Mouse (Mus musculus) MEL (cell line): ENCODE data around the gene Bmpr2. TPM values are rescaled to one million over a fixed set of nuclear protein-coding genes. Genes with fewer than 3 reads are reported as not detected.
A peak's percentile ranks its signal among the peaks of the same experiment; 100 is the strongest.

ENCODE experiments used
- DNase-seq: peaks from one replicate; pipeline ENCODE4 v3.0.0; 2011; ENCODE audit warnings: low read depth, low spot score
- H3K27ac ChIP-seq: 2 replicates; pipeline ENCODE4 v1.5.1; 2012; ENCODE audit warnings: low read depth, mild to moderate bottlenecking, control low read depth, low read length, moderate library complexity; ENCODE audit not compliant: control insufficient read depth
- H3K27me3 ChIP-seq, 2 experiments: fragments of 150-350 bp in 1 of 2; sonication (generic) in 1 of 2; 2 replicates each; pipeline ENCODE4 v1.6.1; 2012; ENCODE audit warnings: low read length in 2 of 2, mild to moderate bottlenecking in 2 of 2, improper control_type of control experiment in 1 of 2, moderate library complexity in 1 of 2; ENCODE audit not compliant: insufficient read depth in 2 of 2, control insufficient read depth in 1 of 2
- H3K36me3 ChIP-seq, 2 experiments: 2 replicates each; pipeline ENCODE4 v1.6.1; 2012 to 2014; ENCODE audit warnings: low read length in 2 of 2, improper control_type of control experiment in 1 of 2, inconsistent platforms in 1 of 2, mild to moderate bottlenecking in 1 of 2; ENCODE audit not compliant: insufficient read depth in 2 of 2, control insufficient read depth in 1 of 2
- H3K4me1 ChIP-seq, 2 experiments: fragments of 150-350 bp in 1 of 2; sonication (generic) in 1 of 2; 2 replicates each; pipeline ENCODE4 v1.6.1; 2012; ENCODE audit warnings: low read length in 2 of 2, improper control_type of control experiment in 1 of 2, mild to moderate bottlenecking in 1 of 2; ENCODE audit not compliant: insufficient read depth in 2 of 2, control insufficient read depth in 1 of 2
- H3K4me3 ChIP-seq, 2 experiments: fragments of 150-350 bp in 1 of 2; sonication (generic) in 1 of 2; 2 replicates each; pipeline ENCODE4 v1.5.1; 2012; ENCODE audit warnings: low read depth in 2 of 2, low read length in 2 of 2, mild to moderate bottlenecking in 2 of 2, moderate library complexity in 2 of 2, control low read depth in 1 of 2, improper control_type of control experiment in 1 of 2; ENCODE audit not compliant: control insufficient read depth in 1 of 2, insufficient read depth in 1 of 2
- H3K79me2 ChIP-seq: 2 replicates; pipeline ENCODE4 v1.6.1; 2012; ENCODE audit warnings: mild to moderate bottlenecking, low read length, moderate library complexity; ENCODE audit not compliant: control insufficient read depth, poor library complexity, insufficient read depth
- H3K9ac ChIP-seq: 2 replicates; pipeline ENCODE4 v1.6.1; 2012; ENCODE audit warnings: low read depth, mild to moderate bottlenecking, control low read depth, low read length, moderate library complexity; ENCODE audit not compliant: control insufficient read depth, poor library complexity, severe bottlenecking
- H3K9me3 ChIP-seq: fragments of 150-350 bp; sonication (generic); replicated peaks from 2 replicates; pipeline ENCODE4 v1.6.1; 2012; ENCODE audit warnings: mild to moderate bottlenecking, low read length, improper control_type of control experiment, moderate library complexity; ENCODE audit not compliant: insufficient read depth
- BHLHE40 ChIP-seq: IDR thresholded peaks from 2 replicates; pipeline ENCODE4 v1.6.1; 2012; ENCODE audit warnings: low read depth, mild to moderate bottlenecking, inconsistent platforms, low read length, improper control_type of control experiment, borderline replicate concordance
- EP300 ChIP-seq, 2 experiments: IDR thresholded peaks; 2 replicates each; pipeline ENCODE4 v1.6.1; 2011; ENCODE audit warnings: improper control_type of control experiment in 2 of 2, low read length in 2 of 2, low read depth in 1 of 2, mild to moderate bottlenecking in 1 of 2
- ETS1 ChIP-seq: IDR thresholded peaks from 2 replicates; pipeline ENCODE4 v1.6.1; 2012; ENCODE audit warnings: low read depth, mild to moderate bottlenecking, inconsistent platforms, low read length, improper control_type of control experiment, moderate library complexity
- GABPA ChIP-seq: IDR thresholded peaks from 2 replicates; pipeline ENCODE4 v1.6.1; 2012; ENCODE audit warnings: low read depth, mild to moderate bottlenecking, inconsistent platforms, low read length, improper control_type of control experiment, moderate library complexity
- GATA1 ChIP-seq: IDR thresholded peaks from 2 replicates; pipeline ENCODE4 v1.6.1; 2011; ENCODE audit warnings: low read depth, low read length, improper control_type of control experiment
- KAT2A ChIP-seq: conservative IDR thresholded peaks from 2 replicates; pipeline ENCODE4 v1.6.1; 2012; ENCODE audit warnings: low read depth, low read length, improper control_type of control experiment, inconsistent platforms
- MAX ChIP-seq: IDR thresholded peaks from 2 replicates; pipeline ENCODE4 v1.6.1; 2011; ENCODE audit warnings: low read length, improper control_type of control experiment
- MAZ ChIP-seq: IDR thresholded peaks from 2 replicates; pipeline ENCODE4 v1.6.1; 2012; ENCODE audit warnings: low read depth, mild to moderate bottlenecking, inconsistent platforms, low read length, improper control_type of control experiment
- MEF2A ChIP-seq: IDR thresholded peaks from 2 replicates; pipeline ENCODE4 v1.6.1; 2014; ENCODE audit warnings: low read depth, mild to moderate bottlenecking, inconsistent platforms, low read length, improper control_type of control experiment; ENCODE audit not compliant: poor library complexity, insufficient replicate concordance, severe bottlenecking; ENCODE audit errors: extremely low read depth
- POLR2AphosphoS2 ChIP-seq: IDR thresholded peaks from 2 replicates; pipeline ENCODE4 v1.6.1; 2011; ENCODE audit warnings: low read length, improper control_type of control experiment
- RAD21 ChIP-seq: IDR thresholded peaks from 2 replicates; pipeline ENCODE4 v1.6.1; 2011; ENCODE audit warnings: mild to moderate bottlenecking, low read depth, low read length, improper control_type of control experiment
- SMC3 ChIP-seq: IDR thresholded peaks from 2 replicates; pipeline ENCODE4 v1.6.1; 2011; ENCODE audit warnings: low read depth, low read length, improper control_type of control experiment
- TBP ChIP-seq: IDR thresholded peaks from 2 replicates; pipeline ENCODE4 v1.8.0; 2011; ENCODE audit warnings: low read depth, low read length, improper control_type of control experiment
- ZC3H11A ChIP-seq: IDR thresholded peaks from 2 replicates; pipeline ENCODE4 v1.6.1; 2012; ENCODE audit warnings: low read depth, mild to moderate bottlenecking, inconsistent platforms, low read length, improper control_type of control experiment
- ZMIZ1 ChIP-seq: IDR thresholded peaks from 2 replicates; pipeline ENCODE4 v1.6.1; 2012; ENCODE audit warnings: low read depth, mild to moderate bottlenecking, inconsistent platforms, low read length, improper control_type of control experiment, moderate library complexity
- ZNF384 ChIP-seq: IDR thresholded peaks from 2 replicates; pipeline ENCODE4 v1.6.1; 2012; ENCODE audit warnings: low read depth, mild to moderate bottlenecking, inconsistent platforms, low read length, improper control_type of control experiment
- polyA plus RNA-seq, 2 experiments: library from polyadenylated mRNA; stranded (reverse) in 1 of 2; unstranded in 1 of 2; fragments of >175 nt in 1 of 2; fragments of >200 nt in 1 of 2; gene quantifications; 2 replicates each; pipeline versions ENCODE4 v1.2.1 to v1.2.4; 2012; ENCODE audit warnings: low replicate concordance in 2 of 2, low read depth in 1 of 2; ENCODE audit not compliant: insufficient read length in 2 of 2, insufficient read depth in 1 of 2, missing spikeins in 1 of 2
- total RNA-seq: library from RNA; depleted of rRNA; stranded (reverse); fragments of 300-350 nt; gene quantifications from 2 replicates; pipeline ENCODE4 v1.2.3, GENCODE M21; 2012

Gene Bmpr2
- total and polyA plus RNA-seq, 3 experiments, result 2.3 to 18.6 (median 3.1) TPM

DNA sequence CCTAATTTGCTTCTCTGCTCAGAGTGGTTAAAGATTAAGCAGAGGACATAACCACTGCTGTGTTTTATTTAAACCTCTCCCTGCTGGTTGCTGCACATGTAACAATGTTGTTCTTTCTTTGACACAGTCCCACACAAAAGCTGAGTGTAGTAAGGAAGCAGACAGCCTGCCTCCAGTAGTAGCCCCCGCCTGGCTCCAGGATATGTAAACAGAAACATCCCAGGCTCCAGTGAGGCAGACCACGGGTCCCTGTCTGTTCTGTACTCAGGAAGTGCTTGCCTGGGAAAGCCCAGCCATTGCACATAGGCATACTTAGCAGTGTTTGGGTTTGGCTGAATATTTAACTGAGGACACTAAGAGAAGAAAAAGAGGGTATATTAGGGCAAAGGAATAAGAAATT, 70.5 kb downstream of the Bmpr2 start:
- H3K9ac ChIP-seq, result no peak overlapping the region
- H3K36me3 ChIP-seq, result peaks cover 0 to 33% of the 10 kb centered on the region in 2 experiments; a peak in 2 of 4 replicates
- no peaks in the 10 kb centered on the region for H3K27me3 ChIP-seq
- TF ChIP-seq POLR2AphosphoS2 (no peak), TBP (no peak), KAT2A (no peak), MAZ (no peak), ZNF384 (no peak), GATA1 (no peak), GABPA (no peak), ZC3H11A (no peak), MEF2A (no peak), EP300 (IDR thresholded peaks at IDR 0.05; ENCODE audit: low read depth in 1 of 2, low read length in 2 of 2) (no peak)
- no peak overlapping the region for H3K27ac ChIP-seq
- no peak overlapping the region for H3K4me3 ChIP-seq
- no peaks in the 10 kb centered on the region for H3K9me3 ChIP-seq
- peak; percentile 13 for DNase-seq
- peaks cover 16 to 28% of the 10 kb centered on the region in 2 experiments for H3K4me1 ChIP-seq
- peaks cover 2% of the 10 kb centered on the region; the same call in 1 of the 2 replicates for H3K79me2 ChIP-seq

GRCm38 (mm10) chr1:59848327-59848726, 85.1 kb downstream of the Bmpr2 start:
- H3K27me3 ChIP-seq, result no peaks in the 10 kb centered on the region
- H3K27ac ChIP-seq, result no peak overlapping the region
- no peak overlapping the region for H3K9ac ChIP-seq
- DNase-seq, result no peak
- H3K36me3 ChIP-seq, result no peaks in the 10 kb centered on the region; a peak in 1 of 4 replicates
- H3K9me3 ChIP-seq, result no peaks in the 10 kb centered on the region
- TF ChIP-seq ZMIZ1 (no peak), RAD21 (no peak), SMC3 (no peak), BHLHE40 (no peak), MAX (no peak)
- H3K79me2 ChIP-seq, result no peaks in the 10 kb centered on the region
- no peak overlapping the region for H3K4me3 ChIP-seq
- H3K4me1 ChIP-seq, result no peaks in the 10 kb centered on the region; a peak in 2 of 4 replicates

DNA sequence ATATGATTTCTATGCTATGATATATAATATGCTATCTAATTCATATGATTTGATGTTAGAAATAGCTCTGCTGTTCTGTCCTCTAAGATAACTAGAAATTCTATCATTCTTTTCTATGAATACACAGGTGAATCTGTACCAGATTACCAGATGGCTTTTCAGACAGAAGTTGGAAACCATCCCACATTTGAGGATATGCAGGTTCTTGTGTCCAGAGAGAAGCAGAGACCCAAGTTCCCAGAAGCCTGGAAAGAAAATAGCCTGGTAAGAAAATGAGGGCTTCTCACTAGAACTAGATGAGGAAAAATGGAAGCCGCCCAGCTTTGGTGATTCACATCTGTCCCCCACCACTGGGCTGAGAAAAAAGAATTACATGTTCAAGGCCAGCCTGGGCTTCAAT, 95.8 kb downstream of the Bmpr2 start:
- Histone ChIP-seq H3K27me3 (no peaks in the 10 kb centered on the region), H3K79me2 (no peaks in the 10 kb centered on the region), H3K4me3 (no peak overlapping the region)

More for the DNA sequence above, 95.8 kb downstream of the Bmpr2 start:
- H3K9me3 ChIP-seq, result no peaks in the 10 kb centered on the region
- peaks cover 0 to 4% of the 10 kb centered on the region in 2 experiments; a peak in 2 of 4 replicates for H3K36me3 ChIP-seq
- no peak for TF ChIP-seq ETS1
- DNase-seq, result no peak
- no peak overlapping the region for H3K9ac ChIP-seq
- H3K27ac ChIP-seq, result no peak overlapping the region
- H3K4me1 ChIP-seq, result no peaks in the 10 kb centered on the region
